8 mouse cellular contexts compared by ENCODE assay signal in the genomic region with DNA sequence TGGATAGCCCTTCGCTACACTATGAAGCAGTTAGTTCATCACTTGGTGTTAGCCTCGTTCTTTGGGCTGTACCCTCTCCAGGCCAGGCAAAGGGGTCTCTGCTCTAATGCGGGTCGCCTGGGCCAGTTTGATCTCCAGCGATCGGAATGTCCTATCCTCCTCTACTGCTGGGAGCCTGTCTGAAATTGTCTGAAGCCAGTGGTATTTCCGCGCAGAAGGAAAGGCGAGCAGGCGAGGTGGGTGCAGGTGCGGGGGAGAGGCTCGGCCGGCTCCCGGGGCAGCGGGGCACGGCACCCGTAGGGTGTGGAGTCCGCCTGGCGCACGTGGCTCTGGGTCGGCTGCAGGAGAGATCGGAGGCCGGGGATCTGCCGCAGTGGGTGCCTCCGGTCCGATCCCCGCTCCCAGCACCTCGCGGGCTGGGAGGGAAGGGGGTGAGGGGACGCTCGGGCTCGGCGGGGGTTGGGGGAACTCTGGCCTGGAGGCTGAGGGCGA.
DNase-seq lines count a peak whose midpoint lies in the region; ATAC-seq lines count a peak whose summit lies in the region.

No protein-coding gene starts in this region.

- H3K36me3 ChIP-seq in kidney, embryonic 14.5 days (ENCODE audit: control insufficient read depth, insufficient read depth, low read length) = no peaks in the 10 kb centered on the region
- H3K36me3 ChIP-seq in heart, embryonic 15.5 days = no peaks in the 10 kb centered on the region
- no peaks in the 10 kb centered on the region for H3K36me3 ChIP-seq in liver, embryonic 13.5 days
- H3K36me3 ChIP-seq in stomach, embryonic 15.5 days = no peaks in the 10 kb centered on the region

- H3K4me2 ChIP-seq in kidney, embryonic 14.5 days (replicated peaks; ENCODE audit: low read depth, low read length) = peak overlapping the region; percentile 72
- H3K4me2 ChIP-seq in heart, embryonic 15.5 days = peak overlapping the region; percentile 95
- peak overlapping the region; percentile 62 for H3K4me2 ChIP-seq in liver, embryonic 13.5 days
- H3K4me2 ChIP-seq in stomach, embryonic 15.5 days = peak overlapping the region; percentile 94

- H3K27me3 ChIP-seq in kidney, embryonic 14.5 days (ENCODE audit: control insufficient read depth, insufficient read depth, low read length) = peaks cover 41% of the 10 kb centered on the region
- H3K27me3 ChIP-seq in heart, embryonic 15.5 days = peaks cover 86% of the 10 kb centered on the region
- peaks cover 82% of the 10 kb centered on the region for H3K27me3 ChIP-seq in liver, embryonic 13.5 days
- peaks cover 40% of the 10 kb centered on the region for H3K27me3 ChIP-seq in stomach, embryonic 15.5 days (replicated peaks)

- no peaks in the 10 kb centered on the region for H3K9me3 ChIP-seq in kidney, embryonic 14.5 days (ENCODE audit: control insufficient read depth, low read length)
- H3K9me3 ChIP-seq in heart, embryonic 15.5 days (replicated peaks) = no peaks in the 10 kb centered on the region
- H3K9me3 ChIP-seq in liver, embryonic 13.5 days (replicated peaks) = no peaks in the 10 kb centered on the region
- no peaks in the 10 kb centered on the region for H3K9me3 ChIP-seq in stomach, embryonic 15.5 days

- under 1% methylated on average over 24 of the region's 34 CpGs for WGBS in kidney, embryonic 14.5 days
- WGBS in heart, embryonic 15.5 days = under 1% methylated on average over 32 of the region's 34 CpGs
- WGBS in liver, embryonic 13.5 days (ENCODE audit: insufficient replicate concordance) = 1% methylated on average over 31 of the region's 34 CpGs
- under 1% methylated on average over 33 of the region's 34 CpGs for WGBS in stomach, embryonic 15.5 days

- H3K4me1 ChIP-seq in kidney, embryonic 14.5 days (ENCODE audit: control insufficient read depth, insufficient read depth, low read length) = peaks cover 4% of the 10 kb centered on the region; the same call in 1 of the 2 replicates
- peaks cover 26% of the 10 kb centered on the region for H3K4me1 ChIP-seq in heart, embryonic 15.5 days (replicated peaks)
- peaks cover 12% of the 10 kb centered on the region; the same call in 1 of the 2 replicates for H3K4me1 ChIP-seq in liver, embryonic 13.5 days (replicated peaks)
- peaks cover 12% of the 10 kb centered on the region for H3K4me1 ChIP-seq in stomach, embryonic 15.5 days

- peak overlapping the region; percentile 41 for H3K4me3 ChIP-seq in kidney, embryonic 14.5 days (ENCODE audit: low read length)
- peak overlapping the region; percentile 55 for H3K4me3 ChIP-seq in heart, embryonic 15.5 days
- H3K4me3 ChIP-seq in liver, embryonic 13.5 days (replicated peaks) = peak overlapping the region; percentile 42
- H3K4me3 ChIP-seq in stomach, embryonic 15.5 days (replicated peaks) = peak overlapping the region; percentile 48

- peak overlapping the region; percentile 62 for H3K9ac ChIP-seq in kidney, embryonic 14.5 days (ENCODE audit: low read depth, low read length)
- H3K9ac ChIP-seq in heart, embryonic 15.5 days = peak overlapping the region; percentile 14
- no peak overlapping the region for H3K9ac ChIP-seq in liver, embryonic 13.5 days
- H3K9ac ChIP-seq in stomach, embryonic 15.5 days = peak overlapping the region; percentile 34; the same call in 1 of the 2 replicates

- DNase-seq in kidney, adult 11 months = no peak
- peak; percentile 24 to 39 for DNase-seq in adrenal gland, postnatal 36 days
- DNase-seq in liver, embryonic 13.5 days = no peak
- no peak for DNase-seq in thymus, adult 18-20 months
- DNase-seq in ovary, adult 18-20 months (ENCODE audit: low spot score) = no peak

- peak overlapping the region; percentile 73 for H3K27ac ChIP-seq in kidney, embryonic 14.5 days (ENCODE audit: low read depth, low read length)
- H3K27ac ChIP-seq in heart, embryonic 15.5 days = no peak overlapping the region
- no peak overlapping the region for H3K27ac ChIP-seq in liver, embryonic 13.5 days
- H3K27ac ChIP-seq in stomach, embryonic 15.5 days = peak overlapping the region; percentile 1; the same call in 1 of the 2 replicates

- peak; percentile 49 for ATAC-seq in kidney, embryonic 14.5 days (ENCODE audit: low FRiP score, low TSS enrichment)
- no peak for ATAC-seq in heart, embryonic 15.5 days (replicated peaks; ENCODE audit: insufficient number of reproducible peaks, insufficient read depth, low FRiP score, low read depth)
- no peak for ATAC-seq in liver, embryonic 13.5 days (ENCODE audit: low read depth)
- peak; percentile 43; the same call in 1 of the 2 replicates for ATAC-seq in stomach, embryonic 15.5 days (ENCODE audit: insufficient read depth, low FRiP score, low read depth)

Comparison
In these comparisons a context has a peak if more than half of its experiments do, and no peak if none do; other contexts are left out.
1. ATAC-seq: peak in kidney, embryonic 14.5 days (single experiment) and stomach, embryonic 15.5 days (single experiment); none in heart, embryonic 15.5 days (single experiment) and liver, embryonic 13.5 days (single experiment).
2. H3K27ac ChIP-seq: peak in kidney, embryonic 14.5 days (single experiment) and stomach, embryonic 15.5 days (single experiment); none in heart, embryonic 15.5 days (single experiment) and liver, embryonic 13.5 days (single experiment).
3. DNase-seq: peak in adrenal gland, postnatal 36 days (2 of 2); none in kidney, adult 11 months (single experiment), liver, embryonic 13.5 days (single experiment), thymus, adult 18-20 months (0 of 2) and ovary, adult 18-20 months (single experiment).
4. Peak in every context shown above with its lines, with median percentiles within 50 percentile points of each other: H3K4me2 ChIP-seq and H3K4me3 ChIP-seq.